Mouse (Mus musculus) c-Kit-negative CD71-positive TER-119-positive erythroid progenitor cells, embryonic 14.5 days (primary cell): Measurements from ENCODE around the gene Plpp4.

Source experiments
- DNase-seq: peaks from one replicate; pipeline ENCODE4 v3.0.0-alpha.2; 2013; ENCODE audit warnings: low read depth, low spot score

Plpp4 gene

DNA sequence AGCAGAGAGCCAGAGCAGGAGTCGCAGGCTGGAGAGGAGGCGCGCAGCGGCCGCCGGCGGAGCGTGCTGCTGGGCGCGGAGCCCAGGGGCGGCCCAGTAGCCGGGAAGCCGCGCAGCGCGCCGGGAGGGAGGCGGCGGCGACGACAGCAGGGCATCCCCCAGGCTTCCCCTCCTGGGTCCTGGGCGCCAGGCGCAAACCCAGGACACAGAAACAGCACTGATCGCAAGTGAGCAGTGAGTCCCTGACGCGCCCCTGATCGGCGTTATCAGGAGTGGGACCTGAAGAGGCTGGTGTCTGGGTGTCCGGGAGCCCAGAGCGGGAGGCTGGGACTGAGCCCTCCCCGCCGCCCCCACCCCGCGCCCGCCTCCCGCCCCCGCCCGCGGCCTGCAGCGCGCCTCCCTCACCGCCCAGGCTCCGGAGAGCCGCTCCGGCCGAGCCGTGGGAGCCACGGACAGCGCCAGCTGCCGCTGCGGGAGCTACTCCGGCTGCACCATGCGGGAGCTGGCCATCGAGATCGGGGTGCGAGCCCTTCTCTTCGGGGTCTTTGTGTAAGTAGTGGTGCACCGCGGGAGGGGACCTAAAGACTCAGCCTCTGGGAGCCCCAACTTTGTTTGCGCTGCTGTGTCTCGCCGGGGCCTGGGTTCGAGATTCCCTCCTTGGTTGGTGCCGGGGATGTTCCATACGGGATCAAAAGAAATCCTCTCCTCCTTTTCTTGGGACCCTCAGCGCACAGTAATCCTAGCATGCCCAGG, at the start of gene Plpp4:
Plpp4 (plus strand) TSS at position 411 of the 753 bp plus-strand sequence.
- no peak for DNase-seq

DNA sequence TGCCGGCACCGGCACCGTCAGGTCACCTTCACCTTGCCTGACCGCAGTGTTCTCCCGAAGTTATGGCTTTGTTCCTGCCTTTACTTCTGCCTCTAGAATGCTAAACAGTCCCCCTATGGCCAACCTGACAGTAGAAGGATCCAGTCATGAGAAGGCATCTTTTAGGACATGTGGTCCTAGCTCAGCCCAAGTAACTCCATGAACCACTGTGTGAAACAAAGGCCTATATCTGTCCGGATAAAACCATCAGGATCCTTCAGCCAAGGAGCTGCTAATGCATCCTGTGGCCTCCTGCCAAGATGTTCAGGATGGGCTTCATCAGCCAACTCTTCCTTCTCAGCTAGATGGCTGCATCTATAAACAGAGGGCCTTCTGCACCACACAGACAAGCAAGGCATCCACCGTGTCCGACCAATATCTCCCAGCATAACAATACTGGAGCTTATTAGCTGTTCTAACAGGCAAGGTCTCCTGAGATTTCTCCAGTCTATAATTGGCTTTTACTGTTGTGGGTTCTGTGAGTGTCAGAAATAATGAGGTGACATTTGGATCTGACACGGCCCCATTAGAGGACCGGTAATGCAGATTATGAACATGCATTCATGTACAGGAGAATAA, 40.8 kb upstream of the Plpp4 start:
- DNase-seq, result no peak

DNA sequence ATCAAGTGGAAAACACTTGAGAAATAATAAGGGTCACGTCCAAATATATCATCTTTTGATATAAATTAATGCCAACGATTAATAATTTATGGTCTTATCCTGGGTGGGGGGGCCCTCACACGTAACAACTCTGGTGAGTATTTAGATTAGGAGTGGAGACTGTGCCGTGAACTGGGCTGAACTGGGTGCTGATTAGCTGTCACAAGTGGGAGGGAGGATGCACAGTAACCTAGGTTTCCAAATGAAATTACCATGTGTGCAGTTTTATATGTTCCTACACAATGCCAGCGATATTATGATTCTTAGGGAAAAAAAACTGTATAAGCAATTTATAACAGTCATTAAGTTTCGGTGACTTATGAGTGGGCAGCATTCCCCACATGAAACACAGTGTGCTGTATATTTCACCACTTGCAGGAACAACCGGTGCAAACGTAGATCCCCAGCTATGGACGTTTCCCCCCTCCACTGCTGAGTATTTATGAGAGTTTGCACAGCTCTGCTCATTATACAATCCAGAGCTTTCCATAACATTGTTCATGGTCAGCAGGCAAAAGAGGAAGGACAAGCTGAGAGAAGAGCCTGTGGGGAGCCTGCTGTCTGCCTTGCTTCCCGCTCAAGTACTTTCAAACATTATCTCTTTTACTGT, 40.2 kb upstream of the Plpp4 start:
- no peak for DNase-seq

DNA sequence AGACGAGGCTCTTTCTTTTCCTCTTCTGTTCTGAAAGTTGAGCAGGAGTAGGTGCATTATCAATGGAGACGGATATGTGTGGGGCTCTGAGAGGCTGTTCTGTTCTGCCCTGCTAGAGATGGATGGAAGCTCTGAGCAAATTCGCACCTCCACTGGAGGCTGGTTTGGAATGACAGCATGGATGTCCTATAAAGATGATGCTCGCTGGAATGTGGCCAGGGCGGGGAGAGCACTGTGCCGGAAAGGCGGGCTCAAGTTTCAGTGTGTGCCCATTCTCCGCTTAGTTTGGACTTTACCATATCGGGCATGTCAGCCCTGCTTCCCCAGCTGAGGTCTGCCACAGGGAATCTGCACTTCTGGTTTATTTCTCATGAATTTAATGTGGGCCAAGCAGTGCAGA, 35.9 kb upstream of the Plpp4 start:
- DNase-seq, result no peak

DNA sequence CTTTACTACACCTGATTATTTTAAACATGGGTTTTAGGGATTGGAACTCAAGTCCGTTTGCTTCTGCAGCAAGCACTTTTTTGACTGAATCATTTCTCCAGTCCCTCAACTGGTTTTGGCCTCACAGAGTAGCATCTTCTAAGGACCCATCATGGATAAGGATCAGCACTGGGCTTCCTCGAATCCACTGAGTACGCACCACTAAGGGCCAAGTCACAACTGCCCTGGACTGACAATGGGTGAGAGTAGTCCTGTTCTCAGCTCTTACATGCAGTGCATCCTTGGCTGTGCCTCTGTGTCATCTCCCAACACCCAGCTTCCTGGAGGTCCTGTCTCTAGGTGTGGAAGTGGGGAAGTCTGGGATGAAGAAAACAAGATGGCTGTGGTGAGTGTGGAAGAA, 35.2 kb upstream of the Plpp4 start:
- no peak for DNase-seq

DNA sequence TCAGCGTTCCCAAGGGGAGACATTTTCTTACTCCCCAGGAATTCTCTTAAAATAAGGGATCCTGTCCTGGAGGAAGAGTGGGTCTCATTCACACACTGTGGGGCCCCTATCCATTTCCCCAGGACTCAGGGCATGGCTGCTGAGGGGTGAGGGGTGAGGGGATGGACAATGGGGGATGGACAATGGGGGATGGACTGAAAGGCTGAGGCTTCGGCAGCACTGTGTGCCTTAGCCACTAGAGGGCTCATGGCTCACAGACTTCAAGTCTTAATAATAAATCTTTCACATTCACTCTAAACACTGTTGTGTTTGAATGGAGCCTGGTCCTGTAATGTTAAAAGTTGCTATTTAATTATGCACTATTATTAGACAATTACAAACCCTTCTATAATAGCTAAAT, 21.4 kb upstream of the Plpp4 start:
- no peak for DNase-seq

DNA sequence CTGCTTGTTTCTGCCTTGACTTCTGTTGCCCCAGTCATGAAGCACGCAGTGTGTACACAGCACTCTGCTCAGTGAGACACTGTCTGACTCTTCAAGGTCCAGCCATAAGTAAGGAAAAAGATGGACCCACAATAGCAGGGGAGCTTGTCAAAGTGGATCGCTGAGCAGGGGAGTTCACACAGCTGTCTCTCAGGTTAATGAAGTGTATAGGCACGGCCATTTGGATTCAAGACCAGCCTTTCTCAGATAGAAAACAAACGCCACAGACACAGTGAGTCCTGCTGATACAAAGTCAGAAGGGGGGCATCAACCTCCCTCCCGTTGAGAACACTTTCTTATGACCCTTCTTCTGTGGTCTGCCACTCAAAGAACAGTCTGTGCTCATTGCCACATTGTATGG, 20.8 kb upstream of the Plpp4 start:
- no peak for DNase-seq

DNA sequence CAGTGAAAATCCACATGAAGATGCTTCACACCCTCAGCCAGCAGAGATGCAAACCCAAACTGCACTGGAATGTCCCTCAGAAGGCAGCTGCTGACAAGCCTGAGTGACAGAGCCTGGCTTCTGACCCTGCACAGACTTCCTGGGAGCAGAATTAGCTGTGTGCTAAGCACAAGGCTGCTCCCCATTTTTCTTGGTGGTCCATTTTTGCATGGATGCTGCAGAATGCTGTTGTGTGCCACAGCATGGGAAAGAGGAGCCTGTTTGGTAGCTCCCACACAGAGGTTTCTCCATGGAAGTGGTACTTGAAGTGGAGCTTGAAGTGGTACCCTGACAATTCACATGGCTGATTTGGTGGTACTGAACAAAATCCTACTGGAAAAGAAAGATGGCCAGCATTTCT, 5.8 kb upstream of the Plpp4 start:
- no peak for DNase-seq

DNA sequence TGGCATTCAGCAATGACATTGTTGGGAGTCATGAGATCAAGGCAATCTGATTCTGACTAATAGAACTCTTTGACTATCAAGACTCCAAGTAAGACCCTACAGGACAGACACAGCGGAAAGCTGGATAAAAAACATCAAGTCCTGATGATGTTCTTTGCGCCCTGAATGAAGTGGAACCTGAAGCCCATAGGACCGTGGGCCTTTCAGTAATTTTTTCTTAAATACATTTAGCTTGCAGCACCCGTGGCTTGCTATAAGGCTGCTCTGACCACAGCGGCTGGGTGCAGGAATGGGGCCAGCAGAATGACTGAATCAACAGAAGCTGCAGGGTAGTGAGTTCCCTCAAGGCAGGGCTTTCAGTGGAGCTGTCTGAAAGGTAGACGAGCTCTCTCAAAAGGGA, 3.4 kb upstream of the Plpp4 start:
- DNase-seq, result no peak

DNA sequence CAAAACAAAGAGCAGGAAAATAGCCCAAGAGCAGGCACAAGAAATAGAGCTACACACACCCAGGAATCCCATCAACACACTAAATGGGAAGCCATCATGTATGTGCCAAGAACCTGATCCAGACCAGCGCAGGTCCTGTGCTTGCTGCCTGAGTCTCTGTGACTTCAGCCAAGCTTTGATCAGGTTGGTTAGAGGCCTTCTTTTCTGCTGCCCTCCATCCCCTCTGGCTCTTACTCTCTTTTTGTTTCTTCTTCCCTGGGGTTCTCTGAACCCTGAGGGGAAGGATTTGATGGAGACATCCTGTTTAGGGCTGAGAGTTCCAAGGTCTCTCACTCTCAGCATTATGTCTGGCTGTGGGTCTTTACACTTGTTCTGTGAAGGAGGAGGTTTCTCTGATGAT, 2.7 kb upstream of the Plpp4 start:
- DNase-seq, result no peak

DNA sequence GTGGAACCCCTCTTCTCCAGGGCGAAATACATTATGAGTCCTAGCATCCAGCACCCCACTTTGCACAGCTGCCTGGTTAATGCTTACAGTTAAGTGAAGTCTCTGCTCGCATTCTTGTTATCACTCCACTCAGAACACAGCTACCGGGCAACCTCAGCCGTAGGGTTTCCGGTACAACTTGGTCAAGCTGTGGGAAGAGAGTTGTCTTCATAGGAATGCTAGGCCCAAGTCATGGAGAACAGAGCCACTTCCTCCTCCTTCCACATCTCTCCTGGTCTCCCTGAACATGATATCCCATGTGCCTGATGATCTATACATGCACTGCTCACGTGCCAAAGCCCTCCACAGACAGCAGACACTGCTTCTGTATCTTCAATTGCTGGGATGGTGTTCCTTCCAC, 1.4 kb upstream of the Plpp4 start:
- DNase-seq, result no peak

DNA sequence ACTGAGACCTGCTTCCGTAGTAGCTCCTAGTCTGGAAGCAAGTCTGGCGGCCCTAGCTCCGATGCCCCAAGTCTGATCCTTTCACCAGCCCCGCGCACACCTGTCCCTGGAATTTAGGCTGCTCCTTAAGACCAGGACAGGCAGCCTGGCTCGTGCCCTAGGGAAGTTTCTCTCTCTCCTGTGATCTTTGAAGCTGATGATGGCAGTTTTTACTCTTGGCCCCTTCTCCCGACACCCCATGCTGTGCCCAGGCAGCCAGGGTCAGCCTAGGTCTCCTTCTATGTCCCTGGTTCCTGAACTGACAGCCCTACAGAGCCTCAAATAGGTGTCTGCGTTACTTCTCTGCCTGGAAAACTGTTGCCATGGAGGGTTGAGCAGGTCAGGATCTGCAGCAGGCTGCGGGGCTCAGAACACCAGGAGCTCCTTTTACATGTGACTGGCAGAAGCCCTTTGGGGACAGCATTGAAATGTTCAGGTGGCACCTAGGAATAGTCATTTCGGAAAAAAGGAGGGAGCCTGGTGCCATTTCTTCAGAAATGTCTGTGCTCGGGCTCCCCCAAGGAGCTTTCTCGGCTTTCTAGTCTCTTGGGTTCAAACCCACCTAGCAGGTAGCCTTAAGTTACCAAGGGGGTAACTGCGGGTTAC, 665 bp downstream of the Plpp4 start:
- no peak for DNase-seq

DNA sequence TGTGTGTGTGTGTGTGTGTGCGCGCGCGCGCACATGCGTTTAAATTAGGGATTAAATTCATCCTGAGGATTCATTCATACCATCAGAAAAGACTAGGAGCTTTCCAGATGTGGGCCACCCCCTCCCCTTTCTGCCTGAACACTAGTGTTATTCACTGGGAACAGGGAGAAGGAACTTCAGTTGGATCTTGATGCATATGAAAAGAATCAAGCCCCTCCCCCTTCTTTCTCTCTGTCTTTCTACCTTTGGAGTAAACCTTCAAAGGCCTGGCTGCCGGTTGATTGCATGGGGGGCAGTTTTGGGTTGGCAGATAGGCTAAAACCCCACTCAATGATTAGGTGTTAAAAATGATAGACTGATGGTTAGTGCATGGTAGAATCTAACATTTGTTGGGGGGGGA, 1.5 kb downstream of the Plpp4 start:
- DNase-seq, result no peak

DNA sequence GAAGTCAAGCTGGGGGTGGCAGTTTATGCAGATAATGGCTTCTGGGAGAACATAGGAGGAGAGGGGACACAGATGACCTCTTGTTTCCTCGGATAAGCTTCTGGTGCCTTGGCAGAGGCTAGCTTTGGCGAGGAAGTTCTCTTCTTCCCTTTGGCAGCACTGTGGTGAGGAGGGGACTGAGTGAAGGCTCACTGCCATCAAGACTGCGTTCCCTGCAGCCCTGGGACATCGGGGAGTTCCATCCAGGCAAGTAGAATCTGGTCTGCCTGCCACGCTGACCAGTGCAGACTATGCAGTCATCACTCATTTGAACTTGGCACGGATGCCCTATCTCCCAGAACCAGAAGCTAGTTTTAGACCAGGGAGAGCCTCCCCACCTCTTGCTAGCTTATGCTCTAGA, 2.4 kb downstream of the Plpp4 start:
- no peak for DNase-seq

DNA sequence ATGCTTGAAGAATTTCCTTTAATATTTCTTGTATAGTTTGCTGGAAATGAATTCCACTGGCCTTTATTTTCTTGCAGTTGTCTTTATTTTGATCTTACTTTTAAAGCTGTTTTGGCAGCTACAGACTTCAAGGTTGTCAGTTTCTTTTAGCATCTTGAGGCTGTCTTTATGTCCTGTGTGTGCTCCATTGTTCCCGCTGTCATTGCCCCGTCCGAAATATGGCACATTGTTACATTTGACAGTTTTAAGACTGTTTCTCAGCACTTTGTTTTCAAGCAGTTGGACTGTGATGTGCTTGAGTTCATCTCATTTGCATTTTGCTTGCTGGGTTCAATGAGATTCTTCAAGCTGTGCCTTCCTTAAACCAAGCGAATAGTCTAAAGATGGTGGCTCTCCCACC, 17.0 kb downstream of the Plpp4 start:
- no peak for DNase-seq

DNA sequence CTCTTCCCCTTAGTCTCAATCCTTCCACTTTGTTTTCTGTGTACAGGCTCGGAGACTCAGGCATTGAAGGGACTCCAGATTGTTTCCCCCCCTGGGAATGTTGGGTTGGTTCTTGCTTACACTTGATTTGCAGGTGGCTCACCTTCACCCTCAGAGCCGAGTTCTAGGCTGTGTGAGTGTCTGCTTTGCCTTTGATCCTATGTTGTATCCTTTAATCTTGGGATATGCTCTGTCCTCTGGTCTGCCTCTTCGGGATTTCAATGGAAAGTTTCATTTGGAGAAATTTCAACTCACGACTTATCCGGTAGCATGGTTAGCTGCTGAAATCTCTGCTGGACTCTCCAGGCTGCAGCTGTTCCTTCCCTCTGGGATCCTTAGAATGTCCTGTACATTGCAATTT, 17.9 kb downstream of the Plpp4 start:
- no peak for DNase-seq

DNA sequence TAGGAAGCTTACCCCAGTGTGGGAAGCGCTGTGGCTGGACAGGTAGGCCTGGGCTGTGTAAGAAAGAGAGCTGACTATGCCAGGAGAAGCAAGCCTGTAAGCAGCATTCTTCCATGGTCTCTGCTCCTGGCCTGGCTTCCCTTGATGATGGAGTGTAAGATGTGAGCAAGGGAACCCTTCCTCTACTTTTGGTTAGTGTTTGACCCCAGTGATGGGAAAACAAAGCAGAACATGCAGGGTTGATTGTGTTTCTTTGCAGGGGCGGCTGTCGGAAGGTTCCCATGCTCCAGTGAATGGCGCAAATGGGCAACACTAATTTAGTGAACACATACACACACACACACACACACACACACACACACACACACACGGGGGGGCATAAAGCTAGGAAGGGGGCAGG, 20.9 kb downstream of the Plpp4 start:
- DNase-seq, result no peak

DNA sequence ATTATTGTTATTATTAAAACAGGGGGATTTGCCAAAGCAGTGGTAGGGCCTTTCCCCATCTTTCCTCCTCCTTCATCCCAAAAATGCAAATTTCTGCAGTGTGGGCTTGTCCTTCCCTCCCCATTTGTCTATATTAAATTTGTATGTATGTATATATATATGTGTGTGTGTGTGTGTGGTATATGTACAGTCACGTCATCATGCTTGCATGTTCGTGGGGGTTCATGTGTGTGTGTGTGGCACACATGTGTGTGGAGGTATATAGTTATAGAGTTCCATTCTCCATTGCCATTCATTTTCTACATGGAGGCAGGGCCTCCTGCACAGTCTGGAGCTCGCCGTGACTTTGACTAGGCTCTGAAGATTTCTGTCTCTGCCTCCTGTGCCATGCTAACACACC, 22.0 kb downstream of the Plpp4 start:
- DNase-seq, result no peak

DNA sequence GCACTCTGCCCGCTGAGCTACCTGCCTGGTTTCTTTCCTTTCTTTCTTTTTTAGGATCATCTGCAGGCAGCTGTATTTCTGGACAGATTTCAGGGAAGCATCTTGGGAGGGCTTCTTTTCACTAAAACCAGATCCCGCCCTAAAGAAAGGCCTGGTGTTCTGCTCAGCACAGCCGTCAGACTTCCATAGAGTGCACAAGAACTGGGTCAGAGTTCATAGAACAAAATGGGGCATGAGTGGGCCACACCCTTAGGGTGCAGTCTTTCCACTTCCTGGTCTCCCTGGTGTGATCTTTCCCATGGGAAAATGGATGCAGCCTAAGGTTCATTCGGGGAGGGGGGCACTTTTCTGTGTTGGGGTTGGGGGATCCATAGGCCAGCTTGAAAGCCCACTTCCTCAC, 22.4 kb downstream of the Plpp4 start:
- DNase-seq, result no peak

DNA sequence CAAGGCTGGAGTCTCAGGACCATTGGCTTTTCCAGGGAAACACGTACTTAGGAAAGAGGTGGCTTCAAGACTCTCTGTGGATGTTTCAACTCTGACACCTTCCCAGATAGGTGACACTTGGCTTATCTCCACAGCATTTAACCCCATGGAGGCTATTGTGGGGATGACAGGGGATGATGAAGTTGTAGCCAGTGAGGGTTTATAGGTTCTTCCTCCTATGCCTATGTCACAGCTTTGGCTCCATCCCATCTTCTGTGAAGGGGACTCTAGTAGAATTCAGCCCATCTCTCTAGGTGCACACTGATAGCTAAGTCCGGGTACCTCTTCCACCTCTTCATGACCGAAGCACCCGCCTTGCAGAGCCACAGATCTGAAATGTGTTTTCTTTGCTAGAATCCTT, 25.1 kb downstream of the Plpp4 start:
- no peak for DNase-seq

DNA sequence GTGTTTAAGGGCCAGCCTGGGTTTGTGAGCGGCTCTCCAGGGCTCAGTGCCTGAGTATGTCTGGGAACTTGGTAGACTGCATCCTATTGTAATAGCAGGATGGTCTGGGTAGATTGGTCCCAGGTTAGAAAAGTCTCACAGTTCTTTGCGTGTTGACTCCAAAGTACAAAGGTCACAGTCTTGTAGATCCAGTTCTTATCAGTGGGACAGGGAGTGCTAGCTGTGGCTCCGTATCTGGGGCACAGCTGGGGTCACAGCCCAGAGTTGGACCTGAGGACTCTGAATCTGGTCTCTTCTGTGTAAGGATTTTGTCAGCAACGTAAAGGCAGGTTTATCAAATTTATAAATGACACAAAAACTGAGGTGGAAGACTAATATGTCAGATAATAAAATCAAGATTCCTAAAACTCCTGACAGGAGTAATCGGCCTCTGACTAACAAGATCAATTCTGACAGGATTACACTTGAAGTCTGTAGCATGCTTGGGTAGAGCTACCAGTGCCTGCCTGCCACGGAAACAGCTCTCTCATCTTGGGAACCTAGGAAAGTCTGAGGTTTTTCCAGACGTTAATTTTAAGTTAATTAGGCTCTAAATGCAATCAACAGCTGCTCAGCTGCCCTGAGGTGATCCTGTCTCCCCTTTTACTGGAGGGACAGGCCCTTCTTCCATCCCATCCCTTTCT, 28.5 kb downstream of the Plpp4 start:
- DNase-seq, result no peak

DNA sequence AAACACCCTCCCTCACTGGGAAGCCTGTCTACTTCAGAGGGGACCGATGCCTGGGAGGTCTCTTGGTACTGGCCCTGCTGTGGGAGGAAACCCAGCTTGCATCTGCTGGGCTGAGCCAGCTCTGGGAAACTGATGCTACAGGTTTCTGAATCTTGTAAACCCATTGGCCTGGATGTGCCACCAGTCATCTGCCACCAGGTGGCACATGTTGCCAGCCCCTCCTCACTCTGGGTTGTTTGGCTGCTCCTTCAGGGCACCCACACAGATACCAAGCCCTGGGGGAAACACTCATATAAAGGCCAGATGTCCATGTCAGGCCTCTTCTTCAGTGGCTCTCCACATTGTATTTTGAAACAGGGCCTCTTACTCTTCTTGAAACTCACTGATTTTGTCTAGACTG, 36.4 kb downstream of the Plpp4 start:
- DNase-seq, result no peak
